Mouse (Mus musculus) CH12.LX (cell line): ENCODE measurements at regions not wholly inside any gene's neighbourhood (a gene's known extent, or its start where the extent isn't known, plus 50 kb on each side); places are given as distances from the start of the nearest gene placed in this dataset.

Source experiments
- CHD2 ChIP-seq: IDR thresholded peaks from 2 replicates; pipeline ENCODE4 v1.6.1; 2011; ENCODE audit warnings: low read length, improper control_type of control experiment
- CTCF ChIP-seq, 2 experiments: IDR thresholded peaks in 1 of 2; conservative IDR thresholded peaks in 1 of 2; 2 replicates each; pipeline ENCODE4 v1.5.1; 2011 to 2012; ENCODE audit warnings: low read depth in 2 of 2, low read length in 2 of 2, improper control_type of control experiment in 1 of 2, inconsistent platforms in 1 of 2, mild to moderate bottlenecking in 1 of 2, moderate library complexity in 1 of 2
- E2F4 ChIP-seq: IDR thresholded peaks from 2 replicates; pipeline ENCODE4 v1.6.1; 2011; ENCODE audit warnings: low read depth, low read length, improper control_type of control experiment; ENCODE audit not compliant: insufficient replicate concordance
- EP300 ChIP-seq: IDR thresholded peaks from 2 replicates; pipeline ENCODE4 v1.6.1; 2011; ENCODE audit warnings: low read length, improper control_type of control experiment
- JUND ChIP-seq: conservative IDR thresholded peaks from 2 replicates; pipeline ENCODE4 v1.6.1; 2011; ENCODE audit warnings: low read depth, low read length, improper control_type of control experiment
- MAZ ChIP-seq: IDR thresholded peaks from 2 replicates; pipeline ENCODE4 v1.6.1; 2012; ENCODE audit warnings: low read depth, mild to moderate bottlenecking, inconsistent platforms, low read length, improper control_type of control experiment, moderate library complexity
- POLR2A ChIP-seq: IDR thresholded peaks from 2 replicates; pipeline ENCODE4 v1.6.1; 2011; ENCODE audit warnings: low read depth, mild to moderate bottlenecking, improper control_type of control experiment, low read length
- SMC3 ChIP-seq: IDR thresholded peaks from 2 replicates; pipeline ENCODE4 v1.6.1; 2011; ENCODE audit warnings: low read depth, low read length, improper control_type of control experiment
- UBTF ChIP-seq: IDR thresholded peaks from 2 replicates; pipeline ENCODE4 v1.6.1; 2012; ENCODE audit warnings: low read depth, mild to moderate bottlenecking, inconsistent platforms, low read length, improper control_type of control experiment, moderate library complexity
- USF1 ChIP-seq: IDR thresholded peaks from 2 replicates; pipeline ENCODE4 v1.6.1; 2014; ENCODE audit warnings: low read depth, mild to moderate bottlenecking, inconsistent platforms, low read length, improper control_type of control experiment
- ZMIZ1 ChIP-seq: IDR thresholded peaks from 2 replicates; pipeline ENCODE4 v1.6.1; 2012; ENCODE audit warnings: low read depth, mild to moderate bottlenecking, inconsistent platforms, low read length, improper control_type of control experiment
- ZNF384 ChIP-seq: IDR thresholded peaks from 2 replicates; pipeline ENCODE4 v1.6.1; 2012; ENCODE audit warnings: low read depth, low read length, improper control_type of control experiment, inconsistent platforms

- TF ChIP-seq ZNF384, result no peak
- no peak for TF ChIP-seq MAZ
- no peak for TF ChIP-seq CTCF (conservative IDR thresholded peaks at IDR 0.05 in 1 of 2, IDR thresholded peaks at IDR 0.05 in 1 of 2; ENCODE audit: low read depth in 2 of 2, low read length in 2 of 2)
- no peak for TF ChIP-seq USF1
- no peak for TF ChIP-seq POLR2A
- no peak for TF ChIP-seq CHD2
- no peak for TF ChIP-seq SMC3
- TF ChIP-seq E2F4, result no peak
- no peak for TF ChIP-seq JUND
- TF ChIP-seq EP300, result no peak
- no peak for TF ChIP-seq UBTF
- TF ChIP-seq ZMIZ1, result no peak
Measured at GRCm38 (mm10) chr3:101216711-101217110, 71.0 kb downstream of the Cd2 start.
